Mouse (Mus musculus) neural tube, embryonic 14.5 days (tissue): Measurements from ENCODE around the gene Flcn. TPM values are rescaled to one million over a fixed set of nuclear protein-coding genes. Genes with fewer than 3 reads are reported as not detected.
A peak's percentile ranks its signal among the peaks of the same experiment; 100 is the strongest.

Experiments
- ATAC-seq: fragments of 200-750 bp; cut with Nextera tagmentation; 2 replicates; pipeline ENCODE4 v1.8.0; 2017; ENCODE audit warnings: low read depth, mild to moderate bottlenecking, moderate TSS enrichment, moderate library complexity
- H3K27ac ChIP-seq: fragments of 300-500 bp; sonication (generic); 2 replicates; pipeline ENCODE4 v1.5.1; 2014; ENCODE audit warnings: low read depth, mild to moderate bottlenecking, control low read depth, low read length, moderate library complexity, mixed read lengths
- H3K27me3 ChIP-seq: fragments of 300-500 bp; sonication (generic); 2 replicates; pipeline ENCODE4 v1.6.1; 2014; ENCODE audit warnings: low read length; ENCODE audit not compliant: control insufficient read depth, insufficient read depth
- H3K36me3 ChIP-seq: fragments of 300-500 bp; sonication (generic); 2 replicates; pipeline ENCODE4 v1.6.1; 2014; ENCODE audit warnings: low read length, mixed read lengths; ENCODE audit not compliant: control insufficient read depth, insufficient read depth
- H3K4me1 ChIP-seq: fragments of 300-500 bp; sonication (generic); 2 replicates; pipeline ENCODE4 v1.6.1; 2014; ENCODE audit warnings: low read length; ENCODE audit not compliant: control insufficient read depth, insufficient read depth
- H3K4me2 ChIP-seq: fragments of 300-500 bp; sonication (generic); 2 replicates; pipeline ENCODE4 v1.6.1; 2014; ENCODE audit warnings: mild to moderate bottlenecking, low read depth, low read length, control low read depth
- H3K4me3 ChIP-seq: fragments of 300-500 bp; sonication (generic); 2 replicates; pipeline ENCODE4 v1.5.1; 2014; ENCODE audit warnings: low read depth, low read length, control low read depth, mixed read lengths
- H3K9ac ChIP-seq: fragments of 300-500 bp; sonication (generic); replicated peaks from 2 replicates; pipeline ENCODE4 v1.6.1; 2014; ENCODE audit warnings: low read depth, mild to moderate bottlenecking, control low read depth, low read length, mixed read lengths
- H3K9me3 ChIP-seq: fragments of 300-500 bp; sonication (generic); 2 replicates; pipeline ENCODE4 v1.6.1; 2016; ENCODE audit warnings: low read length; ENCODE audit not compliant: control insufficient read depth
- WGBS: fragments of 180-500 bp; shearing (Covaris S2); extraction: QIAGEN DNeasy Blood & Tissue Kit; methylation state at CpG from one replicate; pipeline ENCODE4 v1.1.7; 2014; 5-methylcytosine and 5-hydroxymethylcytosine counted together
- polyA plus RNA-seq: library from polyadenylated mRNA; unstranded; fragments of >200 nt; fragmentation: Nextera tagmentation; extraction: Ambion mirVana; gene quantifications from 2 replicates; pipeline ENCODE4 v1.2.1, GENCODE M21; 2014

The Flcn gene
- 39.3 and 41.6 TPM in 2 replicates for polyA plus RNA-seq

GRCm38 (mm10) chr11:59809670-59810474, at the start of gene Flcn:
Flcn (minus strand) TSS chr11:59810016.
- peak within 1 kb of the TSS; percentile 98 for H3K27ac ChIP-seq
- H3K36me3 ChIP-seq: peaks cover under 1% of the 10 kb centered on the region; the same call in 1 of the 2 replicates
- H3K9me3 ChIP-seq: no peaks in the 10 kb centered on the region
- peak within 1 kb of the TSS; percentile 75 for H3K4me2 ChIP-seq
- H3K4me1 ChIP-seq: peaks cover 9% of the 10 kb centered on the region
- H3K4me3 ChIP-seq: peak within 1 kb of the TSS; percentile 59
- peak within 1 kb of the TSS; percentile 90 for H3K9ac ChIP-seq
- peak; percentile 96 for ATAC-seq
- no peaks in the 10 kb centered on the region for H3K27me3 ChIP-seq
- WGBS: 0% methylated on average over 52 of the region's 52 CpGs

GRCm38 (mm10) chr11:59852865-59853264, 43.0 kb upstream of the Flcn start:
- H3K9ac ChIP-seq: no peak overlapping the region
- 74% methylated on average over 3 of the region's 3 CpGs for WGBS
- H3K4me3 ChIP-seq: no peak overlapping the region
- no peaks in the 10 kb centered on the region for H3K27me3 ChIP-seq
- H3K4me1 ChIP-seq: peaks cover 6% of the 10 kb centered on the region; the same call in 1 of the 2 replicates
- no peak for ATAC-seq
- H3K36me3 ChIP-seq: no peaks in the 10 kb centered on the region
- no peak overlapping the region for H3K27ac ChIP-seq
- H3K4me2 ChIP-seq: no peak overlapping the region
- H3K9me3 ChIP-seq: no peaks in the 10 kb centered on the region

- Histone ChIP-seq H3K4me2 (peak overlapping the region; percentile 73), H3K9ac (peak overlapping the region; percentile 85), H3K27ac (peak overlapping the region; percentile 82), H3K27me3 (no peaks in the 10 kb centered on the region), H3K9me3 (no peaks in the 10 kb centered on the region), H3K36me3 (no peaks in the 10 kb centered on the region; the same call in 1 of the 2 replicates), H3K4me1 (peaks cover 6% of the 10 kb centered on the region; the same call in 1 of the 2 replicates), H3K4me3 (peak overlapping the region; percentile 76)
- ATAC-seq: peak; percentile 91
- WGBS: under 1% methylated on average over 49 of the region's 69 CpGs
Observed at GRCm38 (mm10) chr11:59847891-59848884, 38.4 kb upstream of the Flcn start.

- Histone ChIP-seq H3K27me3 (no peaks in the 10 kb centered on the region), H3K4me2 (peak overlapping the region; percentile 73; the same call in 1 of the 2 replicates), H3K9me3 (no peaks in the 10 kb centered on the region), H3K9ac (no peak overlapping the region), H3K4me3 (peak overlapping the region; percentile 76), H3K4me1 (peaks cover 6% of the 10 kb centered on the region; the same call in 1 of the 2 replicates), H3K27ac (no peak overlapping the region), H3K36me3 (no peaks in the 10 kb centered on the region; the same call in 1 of the 2 replicates)
- WGBS: 20% methylated on average over 2 of the region's 2 CpGs
- no peak for ATAC-seq
Observed at GRCm38 (mm10) chr11:59847131-59847530, 37.3 kb upstream of the Flcn start.

- Histone ChIP-seq H3K9ac (no peak overlapping the region), H3K27me3 (no peaks in the 10 kb centered on the region), H3K4me2 (no peak overlapping the region), H3K4me1 (peaks cover 6% of the 10 kb centered on the region; the same call in 1 of the 2 replicates), H3K4me3 (no peak overlapping the region), H3K36me3 (no peaks in the 10 kb centered on the region; the same call in 1 of the 2 replicates), H3K27ac (no peak overlapping the region), H3K9me3 (no peaks in the 10 kb centered on the region)
- no peak for ATAC-seq
- WGBS: 97% methylated on average over 11 of the region's 11 CpGs
Observed at GRCm38 (mm10) chr11:59846311-59846710, 36.5 kb upstream of the Flcn start.

GRCm38 (mm10) chr11:59839459-59840126, 29.8 kb upstream of the Flcn start, which contains the start of gene Cops3:
Cops3 (minus strand) TSS chr11:59839838.
- H3K27ac ChIP-seq: peak within 1 kb of the TSS; percentile 96
- H3K36me3 ChIP-seq: peaks cover 9% of the 10 kb centered on the region
- H3K4me1 ChIP-seq: peaks cover 17% of the 10 kb centered on the region
- H3K27me3 ChIP-seq: no peaks in the 10 kb centered on the region
- H3K4me2 ChIP-seq: peak within 1 kb of the TSS; percentile 57
- H3K9me3 ChIP-seq: no peaks in the 10 kb centered on the region
- 1% methylated on average over 43 of the region's 43 CpGs for WGBS
- H3K4me3 ChIP-seq: peak within 1 kb of the TSS; percentile 79
- peak within 1 kb of the TSS; percentile 87 for H3K9ac ChIP-seq
- ATAC-seq: peak; percentile 97

GRCm38 (mm10) chr11:59839008-59839458, 29.2 kb upstream of the Flcn start, which contains the start of gene Nt5m:
Nt5m (plus strand) TSS chr11:59839447.
- H3K9ac ChIP-seq: peak within 1 kb of the TSS; percentile 87
- H3K27me3 ChIP-seq: no peaks in the 10 kb centered on the region
- H3K27ac ChIP-seq: peak within 1 kb of the TSS; percentile 96
- H3K36me3 ChIP-seq: peaks cover 10% of the 10 kb centered on the region
- peak; percentile 97 for ATAC-seq
- H3K4me1 ChIP-seq: peaks cover 17% of the 10 kb centered on the region
- no peaks in the 10 kb centered on the region for H3K9me3 ChIP-seq
- peak within 1 kb of the TSS; percentile 57 for H3K4me2 ChIP-seq
- under 1% methylated on average over 24 of the region's 24 CpGs for WGBS
- peak within 1 kb of the TSS; percentile 79 for H3K4me3 ChIP-seq

GRCm38 (mm10) chr11:59838426-59838825, 28.6 kb upstream of the Flcn start:
- ATAC-seq: no peak
- peaks cover 10% of the 10 kb centered on the region for H3K36me3 ChIP-seq
- H3K9me3 ChIP-seq: no peaks in the 10 kb centered on the region
- H3K4me1 ChIP-seq: peaks cover 17% of the 10 kb centered on the region
- H3K27ac ChIP-seq: no peak overlapping the region
- 70% methylated on average over 4 of the region's 4 CpGs for WGBS
- H3K27me3 ChIP-seq: no peaks in the 10 kb centered on the region
- H3K4me3 ChIP-seq: peak overlapping the region; percentile 79
- H3K4me2 ChIP-seq: peak overlapping the region; percentile 57
- H3K9ac ChIP-seq: peak overlapping the region; percentile 87; the same call in 1 of the 2 replicates
